Mouse (Mus musculus): ENCODE data around the gene Kansl1.

GRCm38 (mm10) chr11:104412254-104412653 is 56.4 kb downstream of the Kansl1 start:
- no peak for TF ChIP-seq CTCF (IDR thresholded peaks at IDR 0.05; ENCODE audit: low read depth)
- TF ChIP-seq EP300 (optimal IDR thresholded peaks at IDR 0.05): no peak
